Mouse (Mus musculus): ENCODE measurements around the gene Fancg. TPM values are rescaled to one million over a fixed set of nuclear protein-coding genes. Genes with fewer than 3 reads are reported as not detected.

The Fancg gene
- polyA plus RNA-seq, 1 experiment from 2014 or later = 22.0 TPM

DNA sequence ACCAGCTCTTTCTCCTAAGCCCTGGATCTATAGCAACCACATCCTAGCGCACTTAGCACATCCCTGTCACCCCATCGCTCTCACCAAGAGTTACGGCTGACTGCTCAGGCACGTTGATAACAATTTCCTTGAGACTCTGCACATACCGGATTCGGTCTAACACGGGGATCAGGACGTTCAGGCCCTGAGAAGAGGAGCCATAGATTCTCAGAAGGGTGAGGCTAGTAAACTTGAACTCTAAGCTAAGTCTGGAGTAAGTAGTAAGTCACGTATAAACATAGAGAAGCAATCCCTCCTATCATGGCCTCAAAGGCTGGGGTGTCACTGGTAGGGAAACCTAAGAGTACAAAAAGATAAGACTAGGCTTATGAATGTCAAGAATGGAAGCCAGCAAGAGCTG lies 20.0 kb upstream of the Fancg start:
- ATAC-seq (ENCODE audit: low FRiP score) (no peak), DNase-seq (ENCODE audit: low spot score) (no peak)
- H3K4me2 ChIP-seq (replicated peaks; ENCODE audit: low read depth, low read length) = peak overlapping the region; percentile 85
- H3K27ac ChIP-seq (ENCODE audit: low read depth, low read length) = peak overlapping the region; percentile 86; the same call in 1 of the 2 replicates
- no peaks in the 10 kb centered on the region for H3K27me3 ChIP-seq (ENCODE audit: control insufficient read depth, insufficient read depth, low read length)
- peak overlapping the region; percentile 79 for H3K4me3 ChIP-seq (ENCODE audit: low read depth, low read length)
- peaks cover 8% of the 10 kb centered on the region for H3K36me3 ChIP-seq (ENCODE audit: control insufficient read depth, insufficient read depth, low read length)
- 80% methylated on average over 9 of the region's 9 CpGs for WGBS
- peak overlapping the region; percentile 88 for H3K9ac ChIP-seq (ENCODE audit: low read depth, low read length)
- 0 out of 2 replicates have a peak, but pooled peaks cover 5% of the 10 kb centered on the region for H3K4me1 ChIP-seq (replicated peaks; ENCODE audit: control insufficient read depth, insufficient read depth, low read length)
- H3K9me3 ChIP-seq (ENCODE audit: control insufficient read depth, low read length) = no peaks in the 10 kb centered on the region

DNA sequence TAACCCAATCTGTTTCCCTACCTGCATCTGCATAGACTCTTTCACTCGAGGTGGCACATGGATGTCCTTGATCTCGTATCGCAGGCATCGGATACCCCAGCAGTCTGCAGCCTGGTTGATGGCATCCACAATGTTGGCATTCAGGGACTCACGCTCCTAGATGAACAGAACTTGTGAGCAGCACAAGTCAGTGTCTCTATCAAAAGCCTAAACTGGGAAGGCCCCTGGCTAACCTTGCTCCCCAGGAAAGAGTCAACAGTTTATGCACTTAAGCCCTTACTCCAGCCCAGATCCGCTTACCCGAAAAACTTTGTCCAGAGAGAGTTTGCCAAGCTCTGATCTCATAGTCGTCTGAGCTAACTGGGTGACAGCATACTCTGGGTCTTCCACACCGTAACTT lies 19.4 kb upstream of the Fancg start:
- Histone ChIP-seq H3K27ac (ENCODE audit: low read depth, low read length) (no peak overlapping the region), H3K36me3 (ENCODE audit: control insufficient read depth, insufficient read depth, low read length) (peaks cover 8% of the 10 kb centered on the region), H3K4me1 (replicated peaks; ENCODE audit: control insufficient read depth, insufficient read depth, low read length) (peaks cover 7% of the 10 kb centered on the region; the same call in 1 of the 2 replicates), H3K4me2 (replicated peaks; ENCODE audit: low read depth, low read length) (no peak overlapping the region), H3K27me3 (ENCODE audit: control insufficient read depth, insufficient read depth, low read length) (no peaks in the 10 kb centered on the region), H3K4me3 (ENCODE audit: low read depth, low read length) (no peak overlapping the region), H3K9me3 (ENCODE audit: control insufficient read depth, low read length) (no peaks in the 10 kb centered on the region), H3K9ac (ENCODE audit: low read depth, low read length) (no peak overlapping the region)
- ATAC-seq (ENCODE audit: low FRiP score) = no peak
- DNase-seq (ENCODE audit: low spot score) = no peak
- 93% methylated on average over 9 of the region's 9 CpGs for WGBS

DNA sequence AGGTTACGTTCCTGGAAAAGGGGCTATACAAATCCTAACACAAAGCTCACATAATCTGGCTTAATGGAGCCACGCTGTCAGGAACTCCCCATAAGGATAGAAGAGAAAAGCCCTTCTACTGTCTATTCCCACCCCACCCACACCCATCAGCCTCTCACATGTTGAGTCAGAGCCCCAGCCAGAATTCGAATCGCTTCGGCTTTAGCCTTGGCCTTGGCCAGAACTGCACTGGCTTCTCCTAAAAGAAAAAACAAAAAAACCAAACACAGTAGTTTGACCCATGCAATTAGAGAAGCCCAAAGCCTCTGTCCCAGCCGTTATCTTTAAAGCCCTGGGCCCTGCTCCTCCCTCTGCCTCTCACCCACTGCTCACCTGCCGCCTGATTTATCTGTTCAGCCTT lies 18.8 kb upstream of the Fancg start:
- H3K36me3 ChIP-seq (ENCODE audit: control insufficient read depth, insufficient read depth, low read length) = peaks cover 8% of the 10 kb centered on the region
- no peak overlapping the region for H3K27ac ChIP-seq (ENCODE audit: low read depth, low read length)
- H3K27me3 ChIP-seq (ENCODE audit: control insufficient read depth, insufficient read depth, low read length) = no peaks in the 10 kb centered on the region
- no peak overlapping the region for H3K4me2 ChIP-seq (replicated peaks; ENCODE audit: low read depth, low read length)
- no peak overlapping the region for H3K4me3 ChIP-seq (ENCODE audit: low read depth, low read length)
- no peak overlapping the region for H3K9ac ChIP-seq (ENCODE audit: low read depth, low read length)
- ATAC-seq (ENCODE audit: low FRiP score) (no peak), DNase-seq (ENCODE audit: low spot score) (no peak)
- H3K9me3 ChIP-seq (ENCODE audit: control insufficient read depth, low read length) = no peaks in the 10 kb centered on the region
- 90% methylated on average over 7 of the region's 7 CpGs for WGBS
- H3K4me1 ChIP-seq (replicated peaks; ENCODE audit: control insufficient read depth, insufficient read depth, low read length) = peaks cover 11% of the 10 kb centered on the region; the same call in 1 of the 2 replicates

DNA sequence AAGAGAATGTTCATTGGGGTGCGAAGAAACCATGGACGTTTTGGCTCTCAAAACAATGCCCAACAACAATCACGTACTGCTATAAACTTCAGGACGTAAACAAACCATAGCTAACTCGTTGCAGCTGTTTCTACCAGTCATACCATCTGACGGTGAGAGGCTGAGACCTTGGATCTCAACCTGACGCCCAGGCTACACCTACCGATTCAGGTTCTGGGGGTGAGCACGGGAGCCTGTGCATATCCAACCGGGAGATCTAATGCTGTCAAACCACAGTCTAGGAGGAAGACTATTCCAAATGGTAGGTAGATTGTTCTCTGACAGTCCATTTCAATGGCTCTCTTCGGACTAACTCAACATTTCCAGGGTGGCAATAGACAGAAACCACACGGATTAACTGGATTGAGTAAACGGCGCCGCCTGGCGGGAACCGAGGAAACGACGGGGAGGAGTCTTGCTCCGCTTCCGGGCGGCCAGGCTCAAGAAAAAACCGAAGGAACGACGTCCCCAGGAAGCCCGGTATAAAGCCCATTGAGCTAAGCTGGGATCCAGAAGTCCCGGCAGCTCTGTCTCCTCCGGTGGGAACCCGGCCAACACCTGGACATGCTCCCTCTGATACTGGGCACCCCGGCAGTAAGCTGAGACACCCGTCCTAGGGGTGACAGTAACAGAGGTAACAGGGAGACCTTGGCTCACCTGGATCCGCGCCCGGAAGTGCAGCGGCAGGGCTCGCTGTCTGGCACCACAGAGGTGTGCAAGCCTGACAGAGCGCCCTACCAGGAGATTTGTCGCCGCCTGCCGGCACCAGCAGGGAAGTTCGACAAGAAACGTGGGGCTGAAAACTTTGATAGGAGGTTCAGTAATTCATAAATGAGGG lies 15.0 kb upstream of the Fancg start, which contains the start of gene Pigo:
TSS of gene Pigo (minus strand) at position 736 of the 877 bp plus-strand sequence.
- Histone ChIP-seq H3K27me3 (ENCODE audit: control insufficient read depth, insufficient read depth, low read length) (no peaks in the 10 kb centered on the region), H3K4me3 (ENCODE audit: low read depth, low read length) (peak within 1 kb of the TSS; percentile 44), H3K4me1 (replicated peaks; ENCODE audit: control insufficient read depth, insufficient read depth, low read length) (peaks cover 9% of the 10 kb centered on the region; the same call in 1 of the 2 replicates), H3K9ac (ENCODE audit: low read depth, low read length) (peak within 1 kb of the TSS; percentile 63), H3K4me2 (replicated peaks; ENCODE audit: low read depth, low read length) (peak within 1 kb of the TSS; percentile 55), H3K9me3 (ENCODE audit: control insufficient read depth, low read length) (no peaks in the 10 kb centered on the region), H3K27ac (ENCODE audit: low read depth, low read length) (peak within 1 kb of the TSS; percentile 34), H3K36me3 (ENCODE audit: control insufficient read depth, insufficient read depth, low read length) (peaks cover 8% of the 10 kb centered on the region)
- peak; percentile 89 for ATAC-seq (ENCODE audit: low FRiP score)
- WGBS = 8% methylated on average over 42 of the region's 42 CpGs
- peak; percentile 95 for DNase-seq (ENCODE audit: low spot score)

DNA sequence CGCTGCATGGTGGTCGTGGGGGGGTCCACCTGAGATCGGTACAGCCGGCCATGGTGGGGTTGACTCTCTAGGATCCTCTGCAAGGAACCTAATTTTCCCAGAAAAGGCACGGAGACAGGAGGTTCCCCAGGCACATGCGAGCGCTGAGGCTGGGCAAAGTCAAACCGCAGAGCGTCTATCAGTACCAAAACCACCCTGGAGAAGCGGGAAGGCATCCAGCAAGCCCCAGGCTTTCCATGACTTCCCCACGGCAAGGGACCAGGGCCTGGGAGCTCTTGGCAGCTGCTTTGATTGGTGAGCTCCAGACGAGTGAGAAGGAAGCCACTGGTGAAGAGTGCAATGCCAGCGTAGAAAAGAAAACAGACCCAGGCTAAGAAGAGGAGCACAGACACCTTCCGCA lies 14.4 kb upstream of the Fancg start:
- Histone ChIP-seq H3K9ac (ENCODE audit: low read depth, low read length) (peak overlapping the region; percentile 63), H3K9me3 (ENCODE audit: control insufficient read depth, low read length) (no peaks in the 10 kb centered on the region), H3K4me3 (ENCODE audit: low read depth, low read length) (peak overlapping the region; percentile 44), H3K27me3 (ENCODE audit: control insufficient read depth, insufficient read depth, low read length) (no peaks in the 10 kb centered on the region), H3K36me3 (ENCODE audit: control insufficient read depth, insufficient read depth, low read length) (peaks cover 8% of the 10 kb centered on the region), H3K27ac (ENCODE audit: low read depth, low read length) (peak overlapping the region; percentile 34; the same call in 1 of the 2 replicates), H3K4me1 (replicated peaks; ENCODE audit: control insufficient read depth, insufficient read depth, low read length) (peaks cover 6% of the 10 kb centered on the region; the same call in 1 of the 2 replicates), H3K4me2 (replicated peaks; ENCODE audit: low read depth, low read length) (peak overlapping the region; percentile 55)
- 88% methylated on average over 14 of the region's 14 CpGs for WGBS
- no peak for ATAC-seq (ENCODE audit: low FRiP score)
- no peak for DNase-seq (ENCODE audit: low spot score)

DNA sequence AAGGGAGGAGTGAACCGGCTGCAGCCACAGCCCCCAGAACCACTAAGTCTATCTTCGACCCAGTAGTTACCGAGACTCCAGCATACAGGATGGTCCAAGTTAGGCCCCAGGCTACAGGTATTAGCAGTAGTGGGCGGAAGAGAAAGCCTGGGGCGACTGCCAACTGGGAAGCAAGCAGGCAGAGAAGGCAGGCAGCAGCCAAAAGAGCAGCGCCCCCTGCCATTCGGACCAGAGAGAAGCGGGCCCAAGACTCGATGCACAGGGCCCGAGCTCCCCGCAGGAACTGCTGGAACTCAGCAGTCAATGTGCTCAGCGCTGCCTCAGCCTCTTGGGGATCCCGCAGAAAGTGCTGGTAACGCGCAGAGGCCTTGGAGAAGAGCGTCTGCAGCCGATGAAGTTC lies 11.0 kb upstream of the Fancg start:
- 72% methylated on average over 17 of the region's 17 CpGs for WGBS
- ATAC-seq (ENCODE audit: low FRiP score) (no peak), DNase-seq (ENCODE audit: low spot score) (no peak)
- H3K4me1 ChIP-seq (replicated peaks; ENCODE audit: control insufficient read depth, insufficient read depth, low read length) = peaks cover 6% of the 10 kb centered on the region; the same call in 1 of the 2 replicates
- H3K4me3 ChIP-seq (ENCODE audit: low read depth, low read length) = no peak overlapping the region
- H3K9ac ChIP-seq (ENCODE audit: low read depth, low read length) = no peak overlapping the region
- no peaks in the 10 kb centered on the region for H3K27me3 ChIP-seq (ENCODE audit: control insufficient read depth, insufficient read depth, low read length)
- H3K36me3 ChIP-seq (ENCODE audit: control insufficient read depth, insufficient read depth, low read length) = 0 out of 2 replicates have a peak, but pooled peaks cover 6% of the 10 kb centered on the region
- no peak overlapping the region for H3K27ac ChIP-seq (ENCODE audit: low read depth, low read length)
- H3K9me3 ChIP-seq (ENCODE audit: control insufficient read depth, low read length) = no peaks in the 10 kb centered on the region
- no peak overlapping the region for H3K4me2 ChIP-seq (replicated peaks; ENCODE audit: low read depth, low read length)

DNA sequence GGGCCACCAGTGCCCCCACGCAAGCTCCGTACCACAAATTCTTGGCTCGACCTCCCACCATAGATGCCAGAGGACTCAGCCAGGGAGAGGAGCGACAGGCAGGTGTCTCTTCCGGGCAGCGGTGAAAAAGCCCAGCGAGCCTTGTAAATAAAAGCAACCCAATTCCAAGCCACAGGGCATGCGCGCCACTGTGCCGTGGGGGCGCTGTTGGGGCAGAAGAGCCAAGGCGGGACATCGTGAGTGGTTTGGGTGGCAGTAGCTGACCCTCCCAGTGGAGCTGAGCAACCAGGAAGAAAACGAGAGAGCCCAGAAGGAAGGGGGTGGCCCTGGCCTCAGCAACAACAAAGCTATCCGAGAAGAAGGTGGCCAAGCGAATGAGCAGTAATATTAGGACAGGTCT lies 10.6 kb upstream of the Fancg start:
- WGBS = 86% methylated on average over 16 of the region's 16 CpGs
- Histone ChIP-seq H3K4me1 (replicated peaks; ENCODE audit: control insufficient read depth, insufficient read depth, low read length) (peaks cover 6% of the 10 kb centered on the region; the same call in 1 of the 2 replicates), H3K27ac (ENCODE audit: low read depth, low read length) (no peak overlapping the region), H3K27me3 (ENCODE audit: control insufficient read depth, insufficient read depth, low read length) (no peaks in the 10 kb centered on the region), H3K9me3 (ENCODE audit: control insufficient read depth, low read length) (no peaks in the 10 kb centered on the region), H3K4me3 (ENCODE audit: low read depth, low read length) (no peak overlapping the region), H3K4me2 (replicated peaks; ENCODE audit: low read depth, low read length) (no peak overlapping the region), H3K9ac (ENCODE audit: low read depth, low read length) (no peak overlapping the region), H3K36me3 (ENCODE audit: control insufficient read depth, insufficient read depth, low read length) (0 out of 2 replicates have a peak, but pooled peaks cover 6% of the 10 kb centered on the region)
- no peak for ATAC-seq (ENCODE audit: low FRiP score)
- no peak for DNase-seq (ENCODE audit: low spot score)

DNA sequence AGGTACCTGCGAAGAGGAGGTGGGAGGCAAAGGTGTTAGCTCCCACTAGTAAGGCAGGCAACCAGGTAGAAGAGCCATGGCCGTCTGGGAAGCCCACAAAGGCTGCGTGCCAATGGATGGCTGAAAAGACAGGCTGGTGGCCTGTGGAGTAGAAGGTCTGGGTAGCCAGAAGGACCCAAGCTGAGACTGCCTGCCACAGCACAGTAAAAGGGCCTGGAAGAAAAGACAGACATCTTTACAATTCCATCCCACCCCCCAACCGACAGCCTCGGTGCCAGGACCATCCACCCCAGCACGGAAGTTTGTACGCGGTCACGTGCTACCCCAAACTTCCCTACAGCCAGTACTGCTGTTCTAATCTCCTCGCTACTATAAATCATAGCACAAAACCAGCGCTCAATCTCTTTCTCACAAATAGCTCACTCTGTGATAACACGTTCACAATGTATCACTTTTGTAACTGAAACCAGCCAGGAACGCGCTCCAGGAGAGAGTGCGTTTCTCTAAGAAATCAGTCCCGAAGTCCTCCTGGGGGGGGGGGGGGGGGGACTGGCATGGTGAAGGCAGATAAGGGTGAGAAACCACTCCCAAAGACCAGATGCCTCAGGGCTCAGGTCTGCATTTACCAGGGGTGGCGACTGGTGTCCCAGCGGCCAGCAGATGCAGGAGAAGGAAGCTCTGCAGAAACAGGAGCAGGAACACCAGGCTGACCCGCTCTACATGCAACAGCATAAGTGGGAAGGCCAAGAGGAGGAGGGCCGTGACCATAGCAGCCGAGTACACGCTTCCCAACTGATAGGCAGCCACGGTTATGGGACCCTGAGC lies 9.5 kb upstream of the Fancg start:
- peaks cover 5% of the 10 kb centered on the region; the same call in 1 of the 2 replicates for H3K4me1 ChIP-seq (replicated peaks; ENCODE audit: control insufficient read depth, insufficient read depth, low read length)
- WGBS = 96% methylated on average over 21 of the region's 23 CpGs
- 0 out of 2 replicates have a peak, but pooled peaks cover 6% of the 10 kb centered on the region for H3K36me3 ChIP-seq (ENCODE audit: control insufficient read depth, insufficient read depth, low read length)
- H3K4me3 ChIP-seq (ENCODE audit: low read depth, low read length) = no peak overlapping the region
- no peak for DNase-seq (ENCODE audit: low spot score)
- H3K4me2 ChIP-seq (replicated peaks; ENCODE audit: low read depth, low read length) = no peak overlapping the region
- no peaks in the 10 kb centered on the region for H3K27me3 ChIP-seq (ENCODE audit: control insufficient read depth, insufficient read depth, low read length)
- H3K9ac ChIP-seq (ENCODE audit: low read depth, low read length) = no peak overlapping the region
- no peak for ATAC-seq (ENCODE audit: low FRiP score)
- no peak overlapping the region for H3K27ac ChIP-seq (ENCODE audit: low read depth, low read length)
- H3K9me3 ChIP-seq (ENCODE audit: control insufficient read depth, low read length) = no peaks in the 10 kb centered on the region

Data from hindbrain, embryonic 11.5 days (tissue).